Mouse (Mus musculus) thymus, postnatal 36 days (tissue): ENCODE results near the gene Tspan9.

Experiments
- DNase-seq, 2 experiments: peaks; one replicate each; pipeline ENCODE4 v3.0.0; 2022; ENCODE audit warnings: mixed read lengths in 2 of 2

Tspan9 gene

GRCm38 (mm10) chr6:128075453-128076003 lies 67.9 kb downstream of the Tspan9 start:
- no peak for DNase-seq

GRCm38 (mm10) chr6:128070921-128071558 lies 72.4 kb downstream of the Tspan9 start:
- no peak for DNase-seq

- no peak for DNase-seq
Observed at GRCm38 (mm10) chr6:128070072-128070872, 73.1 kb downstream of the Tspan9 start.

GRCm38 (mm10) chr6:128068144-128068543 lies 75.2 kb downstream of the Tspan9 start:
- no peak for DNase-seq

GRCm38 (mm10) chr6:128065982-128066381 lies 77.4 kb downstream of the Tspan9 start:
- DNase-seq: peak in 1 of 2 experiments; percentile 17

- DNase-seq: peak; percentile 14 to 35
Observed at GRCm38 (mm10) chr6:128063501-128063900, 79.9 kb downstream of the Tspan9 start.

- no peak for DNase-seq
Observed at GRCm38 (mm10) chr6:128062784-128063183, 80.6 kb downstream of the Tspan9 start.

- no peak for DNase-seq
Observed at GRCm38 (mm10) chr6:128062216-128062615, 81.2 kb downstream of the Tspan9 start.

- no peak for DNase-seq
Observed at GRCm38 (mm10) chr6:128061342-128061741, 82.1 kb downstream of the Tspan9 start.

- no peak for DNase-seq
Observed at GRCm38 (mm10) chr6:128058570-128058969, 84.8 kb downstream of the Tspan9 start.

GRCm38 (mm10) chr6:128058157-128058556 lies 85.2 kb downstream of the Tspan9 start:
- no peak for DNase-seq

- DNase-seq: no peak
Observed at GRCm38 (mm10) chr6:128053000-128053732, 90.2 kb downstream of the Tspan9 start.

GRCm38 (mm10) chr6:128047671-128048070 lies 95.7 kb downstream of the Tspan9 start:
- DNase-seq: no peak

GRCm38 (mm10) chr6:128047239-128047638 lies 96.2 kb downstream of the Tspan9 start:
- no peak for DNase-seq

- no peak for DNase-seq
Observed at GRCm38 (mm10) chr6:128046799-128047198, 96.6 kb downstream of the Tspan9 start.

- DNase-seq: no peak
Observed at GRCm38 (mm10) chr6:128044691-128045090, 98.7 kb downstream of the Tspan9 start.

GRCm38 (mm10) chr6:128043486-128043885 lies 99.9 kb downstream of the Tspan9 start:
- DNase-seq: no peak

GRCm38 (mm10) chr6:128041836-128042235 lies 101.6 kb downstream of the Tspan9 start:
- DNase-seq: no peak

GRCm38 (mm10) chr6:128039077-128039766 lies 104.2 kb downstream of the Tspan9 start:
- DNase-seq: no peak

- no peak for DNase-seq
Observed at GRCm38 (mm10) chr6:128038568-128038967, 104.8 kb downstream of the Tspan9 start.

GRCm38 (mm10) chr6:128036597-128036996 lies 106.8 kb downstream of the Tspan9 start:
- DNase-seq: no peak

- DNase-seq: no peak
Observed at GRCm38 (mm10) chr6:128035930-128036309, 107.5 kb downstream of the Tspan9 start.
